Mouse (Mus musculus): ENCODE data around the gene Pi16.

DNA sequence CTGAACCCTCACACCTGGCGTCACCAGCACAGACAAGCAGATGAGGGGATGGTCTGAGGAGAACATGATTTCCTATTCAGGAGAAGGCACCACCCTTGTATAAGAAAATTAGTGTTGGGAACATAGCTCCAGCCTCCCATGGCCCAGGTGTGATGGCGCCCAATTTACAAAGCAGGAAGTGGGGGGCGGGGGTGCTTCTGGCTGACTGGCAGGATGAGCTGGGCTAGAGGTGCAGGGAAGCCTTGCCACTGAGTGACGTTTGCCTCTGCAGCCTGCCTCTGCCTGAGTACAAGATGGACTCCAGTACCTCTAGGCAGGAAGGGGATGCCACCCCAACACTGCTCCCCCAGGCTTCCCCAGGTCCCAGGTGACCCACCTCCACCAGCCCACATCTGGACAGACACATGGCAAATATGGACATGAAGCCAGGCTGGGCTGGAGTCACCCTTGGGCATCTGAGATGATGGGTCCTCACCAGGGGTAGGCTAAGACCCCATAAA lies 14.8 kb downstream of the Pi16 start:
- TF ChIP-seq E2F4 (IDR thresholded peaks at IDR 0.05; ENCODE audit: insufficient read depth) = no peak
- TF ChIP-seq SRF (IDR thresholded peaks at IDR 0.05; ENCODE audit: control insufficient read depth, insufficient read length, low read depth) = no peak
- no peak for TF ChIP-seq USF1 (IDR thresholded peaks at IDR 0.05; ENCODE audit: low read depth)
- no peak for TF ChIP-seq POLR2A (IDR thresholded peaks at IDR 0.05; ENCODE audit: insufficient read length, low read depth)

Data from myocyte (in vitro differentiated cells).